Mouse (Mus musculus) myocyte (in vitro differentiated cells): ENCODE data around the gene Cdh6.

Source experiments
- MYOG ChIP-seq, 3 experiments: IDR thresholded peaks; one replicate each; pipeline ENCODE4 v1.6.1; 2011; ENCODE audit warnings: control low read depth in 2 of 3, low read depth in 2 of 3, mild to moderate bottlenecking in 2 of 3; ENCODE audit not compliant: insufficient read length in 2 of 3, control insufficient read depth in 1 of 3, insufficient read depth in 1 of 3
- POLR2A ChIP-seq: IDR thresholded peaks from one replicate; pipeline ENCODE4 v1.6.1; 2011; ENCODE audit warnings: low read depth, mild to moderate bottlenecking, control low read depth, moderate library complexity; ENCODE audit not compliant: insufficient read length
- POLR2AphosphoS2 ChIP-seq: IDR thresholded peaks from one replicate; pipeline ENCODE4 v1.6.1; 2011; ENCODE audit warnings: low read depth, control low read depth; ENCODE audit not compliant: insufficient read length
- REST ChIP-seq: IDR thresholded peaks from one replicate; pipeline ENCODE4 v1.6.1; 2011; ENCODE audit warnings: mild to moderate bottlenecking, control low read depth, moderate library complexity; ENCODE audit not compliant: insufficient read depth, insufficient read length
- SRF ChIP-seq: IDR thresholded peaks from one replicate; pipeline ENCODE4 v1.6.1; 2011; ENCODE audit warnings: low read depth; ENCODE audit not compliant: control insufficient read depth, insufficient read length
- TCF12 ChIP-seq: IDR thresholded peaks from one replicate; pipeline ENCODE4 v1.6.1; 2011; ENCODE audit warnings: mild to moderate bottlenecking, control low read depth; ENCODE audit not compliant: poor library complexity, insufficient read depth, severe bottlenecking
- USF1 ChIP-seq: IDR thresholded peaks from one replicate; pipeline ENCODE4 v1.6.1; 2011; ENCODE audit warnings: low read depth, mild to moderate bottlenecking, control low read depth, moderate library complexity

DNA sequence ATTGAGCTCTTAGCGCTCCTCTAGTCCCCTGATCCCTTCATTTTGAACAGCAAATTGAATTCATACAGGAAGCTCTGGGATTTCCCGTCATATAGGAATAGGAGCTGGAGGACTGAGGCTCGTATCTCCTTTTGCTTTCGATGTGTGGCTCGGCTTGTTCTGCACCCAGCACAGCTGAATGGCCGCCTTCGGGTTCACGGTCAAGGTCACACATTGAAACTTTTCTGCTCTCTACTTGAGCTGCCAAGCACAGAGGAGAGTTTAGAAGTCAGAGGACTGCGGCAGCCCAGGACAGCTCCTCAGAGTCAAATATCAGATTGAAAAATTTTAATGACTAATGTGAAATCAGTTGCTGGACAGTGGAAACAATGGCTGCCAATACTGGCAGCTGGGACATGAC is 88.7 kb downstream of the Cdh6 start:
- TF ChIP-seq POLR2A (no peak), POLR2AphosphoS2 (no peak), TCF12 (no peak), MYOG (IDR thresholded peaks at IDR 0.05; ENCODE audit: control insufficient read depth in 1 of 3, insufficient read depth in 1 of 3, insufficient read length in 2 of 3, low read depth in 2 of 3) (no peak), SRF (no peak), REST (no peak), USF1 (no peak)
